Mouse (Mus musculus) heart, embryonic 11.5 days (tissue): ENCODE results near the gene Dscam. TPM values are rescaled to one million over a fixed set of nuclear protein-coding genes. Genes with fewer than 3 reads are reported as not detected.

Experiments used
- ATAC-seq: fragments of 200-750 bp; cut with Nextera tagmentation; replicated peaks from 2 replicates; pipeline ENCODE4 v1.8.0; 2017; ENCODE audit warnings: moderate library complexity; ENCODE audit not compliant: insufficient number of reproducible peaks, low FRiP score, low TSS enrichment
- H3K27ac ChIP-seq: fragments of 300-500 bp; sonication (generic); 2 replicates; pipeline ENCODE4 v1.5.1; 2014; ENCODE audit warnings: mild to moderate bottlenecking, low read depth, low read length
- H3K27me3 ChIP-seq: fragments of 300-500 bp; sonication (generic); 2 replicates; pipeline ENCODE4 v1.6.1; 2014; ENCODE audit warnings: mild to moderate bottlenecking, low read length, mixed read lengths; ENCODE audit not compliant: control insufficient read depth, insufficient read depth
- H3K36me3 ChIP-seq: fragments of 300-500 bp; sonication (generic); 2 replicates; pipeline ENCODE4 v1.6.1; 2014; ENCODE audit warnings: mild to moderate bottlenecking, low read length, moderate library complexity, mixed read lengths; ENCODE audit not compliant: control insufficient read depth, insufficient read depth
- H3K4me1 ChIP-seq: fragments of 300-500 bp; sonication (generic); 2 replicates; pipeline ENCODE4 v1.6.1; 2014; ENCODE audit warnings: low read length; ENCODE audit not compliant: control insufficient read depth, insufficient read depth
- H3K4me2 ChIP-seq: fragments of 300-500 bp; sonication (generic); 2 replicates; pipeline ENCODE4 v1.6.1; 2014; ENCODE audit warnings: mild to moderate bottlenecking, moderate library complexity
- H3K4me3 ChIP-seq: fragments of 300-500 bp; sonication (generic); 2 replicates; pipeline ENCODE4 v1.5.1; 2014; ENCODE audit warnings: low read depth, low read length
- H3K9ac ChIP-seq: fragments of 300-500 bp; sonication (generic); 2 replicates; pipeline ENCODE4 v1.6.1; 2014; ENCODE audit warnings: mild to moderate bottlenecking, low read depth, low read length, moderate library complexity
- H3K9me3 ChIP-seq: fragments of 300-500 bp; sonication (generic); replicated peaks from 2 replicates; pipeline ENCODE4 v1.6.1; 2016; ENCODE audit warnings: low read length; ENCODE audit not compliant: control insufficient read depth
- WGBS: fragments of 180-500 bp; shearing (Covaris S2); extraction: QIAGEN DNeasy Blood & Tissue Kit; methylation state at CpG from one replicate; pipeline ENCODE4 v1.1.7; 2014; ENCODE audit not compliant: insufficient replicate concordance; 5-methylcytosine and 5-hydroxymethylcytosine counted together
- polyA plus RNA-seq: library from polyadenylated mRNA; unstranded; fragments of >200 nt; fragmentation: Nextera tagmentation; extraction: Ambion mirVana; gene quantifications from 2 replicates; pipeline ENCODE4 v1.2.1, GENCODE M21; 2014

The Dscam gene
- polyA plus RNA-seq, 1 experiment from 2014 or later = 0.10 TPM

DNA sequence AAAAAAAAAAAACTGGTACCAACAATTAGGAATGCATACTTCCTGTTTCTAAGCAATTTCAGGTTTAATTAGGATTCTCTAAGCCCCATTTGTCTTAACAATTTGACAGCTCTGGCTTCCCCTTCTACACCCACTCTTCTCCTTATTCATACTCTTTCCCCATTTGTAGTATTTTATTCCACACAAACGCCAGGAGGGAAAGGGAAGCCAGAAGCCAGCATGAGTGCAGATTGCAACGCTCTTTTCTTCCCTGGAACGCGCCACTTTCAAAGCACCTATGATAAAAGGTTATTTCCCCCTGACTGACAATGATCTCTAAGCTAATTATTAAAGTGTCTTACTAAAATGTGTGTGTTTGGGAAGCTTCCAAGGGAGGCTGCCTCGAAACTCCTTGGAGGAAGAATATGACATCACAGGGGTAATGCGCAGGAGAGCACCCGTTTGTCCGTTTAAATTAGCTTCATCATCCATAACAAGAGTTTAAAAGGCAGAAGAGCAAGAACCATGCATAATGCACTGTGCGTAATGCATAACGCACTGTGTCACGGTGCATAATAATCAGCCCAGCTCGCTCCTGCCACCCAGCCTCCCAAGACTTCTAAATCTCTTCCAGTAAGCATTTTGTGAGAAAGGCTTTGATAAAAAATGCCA lies 25.9 kb downstream of the Dscam start:
- H3K4me2 ChIP-seq = no peak overlapping the region
- H3K27ac ChIP-seq = no peak overlapping the region
- H3K9ac ChIP-seq = no peak overlapping the region
- H3K9me3 ChIP-seq = no peaks in the 10 kb centered on the region
- H3K36me3 ChIP-seq = no peaks in the 10 kb centered on the region
- no peak for ATAC-seq
- H3K27me3 ChIP-seq = no peaks in the 10 kb centered on the region
- no peaks in the 10 kb centered on the region for H3K4me1 ChIP-seq
- H3K4me3 ChIP-seq = no peak overlapping the region
- 78% methylated on average over 12 of the region's 12 CpGs for WGBS

DNA sequence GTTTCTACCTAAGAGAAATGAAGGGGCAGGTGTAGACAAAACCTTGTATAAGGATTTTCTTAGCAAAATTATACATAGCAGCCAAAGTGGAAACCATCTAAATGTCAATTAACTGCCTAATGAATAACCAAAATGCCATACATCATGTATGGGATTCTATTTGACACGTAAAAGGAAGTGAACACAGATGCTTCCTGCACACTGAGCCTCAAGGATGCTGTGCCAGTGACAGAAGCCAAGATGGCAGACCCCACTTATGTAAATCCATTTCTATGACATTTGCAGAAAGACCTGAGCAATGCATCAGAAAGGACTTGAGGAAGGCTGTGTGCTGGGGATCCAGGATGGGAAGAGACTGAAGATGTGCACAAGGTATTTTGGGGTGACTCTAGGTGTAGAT lies 28.6 kb downstream of the Dscam start:
- H3K27ac ChIP-seq = no peak overlapping the region
- 67% methylated on average over 1 of the region's 1 CpGs for WGBS
- ATAC-seq = no peak

DNA sequence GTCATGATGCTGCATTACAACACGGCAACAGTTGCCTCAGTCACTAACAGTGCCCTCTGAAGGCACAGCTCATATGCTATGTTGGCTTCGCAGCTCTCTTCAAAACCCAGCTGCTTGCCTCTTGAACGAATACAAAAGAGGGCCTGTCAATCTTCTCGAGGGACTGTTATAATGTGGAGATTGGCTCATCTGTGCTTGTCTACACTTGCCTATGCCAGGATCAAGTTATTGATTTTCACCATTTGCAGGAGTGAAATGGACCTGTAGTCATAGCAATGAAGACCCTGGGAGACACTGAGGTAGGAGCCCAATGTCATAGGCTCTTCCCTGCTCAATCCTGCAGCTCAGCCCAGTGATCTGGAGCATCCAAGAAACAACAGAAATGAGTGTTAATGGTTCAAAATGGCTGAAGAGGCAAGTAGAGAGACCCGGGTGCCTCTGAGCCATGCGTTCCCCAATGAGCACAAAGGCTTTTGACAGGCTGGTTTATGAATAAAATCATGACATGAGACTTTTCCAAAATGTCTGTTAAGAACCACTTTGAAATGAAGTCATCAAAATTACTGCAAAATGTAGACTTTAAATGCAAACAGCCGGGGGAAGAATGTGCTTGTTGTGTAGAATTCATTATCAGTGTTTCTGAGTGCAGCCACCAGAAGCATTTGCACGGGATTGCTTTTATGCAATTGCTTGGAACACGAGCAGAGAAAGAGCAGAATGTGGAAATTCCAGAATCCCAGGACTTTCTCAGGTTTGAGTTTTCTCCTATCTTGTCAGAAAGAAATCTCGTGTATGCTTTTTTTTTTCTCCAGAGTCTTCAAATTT lies 35.3 kb downstream of the Dscam start:
- WGBS = 74% methylated on average over 10 of the region's 10 CpGs
- H3K4me3 ChIP-seq = no peak overlapping the region

More for the DNA sequence above, 28.6 kb downstream of the Dscam start:
- no peaks in the 10 kb centered on the region for H3K36me3 ChIP-seq
- H3K4me3 ChIP-seq = no peak overlapping the region
- H3K27me3 ChIP-seq = no peaks in the 10 kb centered on the region
- H3K4me1 ChIP-seq = no peaks in the 10 kb centered on the region
- no peak overlapping the region for H3K4me2 ChIP-seq
- no peak overlapping the region for H3K9ac ChIP-seq
- H3K9me3 ChIP-seq = no peaks in the 10 kb centered on the region

DNA sequence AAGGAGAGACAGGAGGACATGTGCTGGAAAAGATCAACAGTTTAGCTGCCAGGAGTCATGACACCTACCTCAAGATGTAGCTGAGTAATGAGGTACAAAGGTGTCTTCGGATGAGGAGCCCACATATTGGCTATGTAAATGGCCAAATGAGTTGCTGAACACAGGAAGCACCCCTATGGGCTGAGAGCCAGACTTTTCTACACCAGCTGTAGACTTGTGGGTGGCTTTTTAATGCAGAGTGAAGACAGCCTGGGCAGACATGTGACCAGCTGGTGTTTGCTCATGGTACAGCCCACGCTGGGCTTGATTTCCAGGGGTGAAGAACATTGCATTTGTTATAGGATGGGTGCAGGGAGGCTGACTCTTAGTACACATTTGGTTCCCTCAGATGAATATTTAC lies 43.3 kb downstream of the Dscam start:
- Histone ChIP-seq H3K27ac (no peak overlapping the region), H3K9me3 (no peaks in the 10 kb centered on the region), H3K4me2 (no peak overlapping the region), H3K4me3 (no peak overlapping the region), H3K27me3 (no peaks in the 10 kb centered on the region), H3K9ac (no peak overlapping the region), H3K36me3 (no peaks in the 10 kb centered on the region), H3K4me1 (no peaks in the 10 kb centered on the region)
- 67% methylated on average over 2 of the region's 2 CpGs for WGBS
- no peak for ATAC-seq

More for the DNA sequence above, 35.3 kb downstream of the Dscam start:
- Histone ChIP-seq H3K9ac (no peak overlapping the region), H3K27ac (no peak overlapping the region), H3K4me1 (no peaks in the 10 kb centered on the region), H3K9me3 (no peaks in the 10 kb centered on the region), H3K4me2 (no peak overlapping the region), H3K36me3 (no peaks in the 10 kb centered on the region), H3K27me3 (no peaks in the 10 kb centered on the region)
- no peak for ATAC-seq

DNA sequence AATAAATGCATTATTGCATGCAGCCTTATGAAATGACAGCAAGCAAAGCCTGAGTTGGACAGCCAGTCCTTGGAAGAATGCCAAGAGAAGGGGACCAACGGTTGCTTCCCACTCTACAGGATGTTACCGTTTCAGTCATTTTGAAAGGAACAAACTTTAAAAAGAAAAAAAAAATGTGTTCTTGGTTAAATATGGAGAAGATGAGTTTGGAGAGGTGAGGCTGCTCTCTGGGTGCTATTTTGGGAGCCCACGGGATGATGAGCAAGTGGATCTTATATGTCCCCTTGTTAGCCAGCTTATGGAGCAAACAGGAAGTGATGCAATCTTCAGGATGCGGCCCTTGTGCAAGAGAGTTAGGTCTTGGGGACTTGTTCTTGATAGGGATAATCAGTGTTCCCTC lies 60.5 kb downstream of the Dscam start:
- Histone ChIP-seq H3K4me2 (no peak overlapping the region), H3K36me3 (no peaks in the 10 kb centered on the region), H3K27me3 (no peaks in the 10 kb centered on the region), H3K9me3 (no peaks in the 10 kb centered on the region), H3K4me1 (no peaks in the 10 kb centered on the region), H3K27ac (no peak overlapping the region), H3K4me3 (no peak overlapping the region), H3K9ac (no peak overlapping the region)
- WGBS = 66% methylated on average over 4 of the region's 4 CpGs
- no peak for ATAC-seq

DNA sequence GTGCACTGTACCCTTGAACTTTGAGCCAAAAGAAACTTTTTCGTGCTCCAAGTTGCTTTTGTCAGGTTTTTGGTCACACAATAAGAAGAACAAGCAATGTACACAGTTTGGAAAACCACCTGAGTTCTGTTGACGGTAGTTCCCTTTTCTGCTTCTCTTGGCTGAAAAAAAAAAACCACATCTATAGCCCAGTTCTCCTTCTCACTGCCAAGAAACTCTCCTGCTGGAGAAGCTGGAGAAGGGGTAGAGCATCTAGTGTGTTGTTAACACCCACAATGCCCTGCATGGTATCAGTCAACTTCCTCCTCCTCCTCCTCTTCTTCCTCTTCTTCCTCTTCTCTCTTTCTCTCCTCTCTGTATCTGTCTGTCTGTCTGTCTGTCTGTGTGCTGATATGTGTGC lies 65.3 kb downstream of the Dscam start:
- Histone ChIP-seq H3K4me2 (no peak overlapping the region), H3K9me3 (no peaks in the 10 kb centered on the region), H3K36me3 (no peaks in the 10 kb centered on the region), H3K27ac (no peak overlapping the region), H3K27me3 (no peaks in the 10 kb centered on the region), H3K9ac (no peak overlapping the region), H3K4me1 (no peaks in the 10 kb centered on the region), H3K4me3 (no peak overlapping the region)
- WGBS = 78% methylated on average over 2 of the region's 2 CpGs
- ATAC-seq = no peak

DNA sequence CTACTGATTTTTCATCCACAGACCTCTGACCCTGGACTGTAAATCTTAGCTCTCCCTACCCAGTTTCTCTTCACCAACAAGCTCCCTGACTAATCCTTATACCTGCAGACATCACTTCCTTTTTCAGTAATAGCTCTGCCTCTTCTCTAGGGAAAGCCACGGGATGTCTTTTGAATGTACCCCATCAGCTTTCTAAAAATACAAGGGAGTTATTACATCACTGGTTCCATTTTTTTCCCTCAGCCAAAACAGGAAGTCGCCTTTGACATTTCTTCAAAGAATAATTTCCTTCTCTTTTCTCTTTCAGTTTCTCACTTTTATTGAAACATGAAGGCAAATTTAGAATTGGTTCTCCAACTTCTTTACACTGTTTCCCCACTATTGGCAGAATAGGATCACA lies 67.5 kb downstream of the Dscam start:
- Histone ChIP-seq H3K36me3 (no peaks in the 10 kb centered on the region), H3K4me3 (no peak overlapping the region), H3K27me3 (no peaks in the 10 kb centered on the region), H3K4me2 (no peak overlapping the region), H3K9ac (no peak overlapping the region), H3K27ac (no peak overlapping the region), H3K9me3 (no peaks in the 10 kb centered on the region), H3K4me1 (no peaks in the 10 kb centered on the region)
- no peak for ATAC-seq
- 44% methylated on average over 2 of the region's 2 CpGs for WGBS

DNA sequence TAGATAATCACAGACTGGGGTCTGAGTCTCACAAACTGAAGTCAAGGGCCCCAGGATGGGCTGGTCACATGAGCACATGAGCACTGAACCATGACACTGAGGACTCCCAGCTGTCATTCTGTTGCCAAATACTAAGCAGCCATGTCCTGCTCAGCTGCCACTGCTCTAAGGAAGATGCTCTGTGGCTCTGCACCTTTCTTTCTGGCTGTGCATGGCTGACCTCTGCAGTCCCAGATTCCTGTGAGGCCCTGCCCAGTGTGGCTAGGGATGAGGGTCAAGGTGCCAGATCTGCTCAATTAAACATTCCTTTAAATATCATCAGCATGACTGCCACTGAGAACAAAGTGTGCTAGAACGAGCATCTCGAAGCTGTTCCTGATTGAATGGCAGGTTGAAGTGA lies 70.5 kb downstream of the Dscam start:
- no peaks in the 10 kb centered on the region for H3K27me3 ChIP-seq
- no peak for ATAC-seq
- no peak overlapping the region for H3K4me2 ChIP-seq
- no peaks in the 10 kb centered on the region for H3K36me3 ChIP-seq
- no peak overlapping the region for H3K4me3 ChIP-seq
- no peak overlapping the region for H3K9ac ChIP-seq
- WGBS = 67% methylated on average over 2 of the region's 2 CpGs
- no peaks in the 10 kb centered on the region for H3K4me1 ChIP-seq
- H3K9me3 ChIP-seq = no peaks in the 10 kb centered on the region
- no peak overlapping the region for H3K27ac ChIP-seq

DNA sequence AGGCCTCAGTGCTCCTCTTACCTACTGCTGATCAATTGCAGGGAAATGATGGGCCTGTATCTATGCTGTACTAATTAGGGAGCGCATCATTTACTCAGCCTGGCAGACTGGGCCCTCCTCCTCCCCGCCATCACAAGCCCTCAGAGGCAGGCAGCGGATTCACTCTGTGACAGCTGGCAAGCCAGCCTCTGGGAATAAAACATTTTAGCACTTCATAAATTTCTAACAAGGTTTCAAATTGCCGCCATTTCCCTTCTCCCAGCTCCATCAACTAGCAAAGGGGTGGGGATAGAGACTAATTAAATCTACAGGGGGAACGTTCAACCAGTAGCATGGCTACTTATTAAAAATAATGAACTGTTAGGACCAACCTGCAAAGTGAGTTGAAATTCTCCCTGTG lies 72.0 kb downstream of the Dscam start:
- ATAC-seq = no peak

More for the DNA sequence above, 72.0 kb downstream of the Dscam start:
- no peak overlapping the region for H3K9ac ChIP-seq
- H3K4me2 ChIP-seq = no peak overlapping the region
- no peak overlapping the region for H3K27ac ChIP-seq
- no peaks in the 10 kb centered on the region for H3K27me3 ChIP-seq
- no peaks in the 10 kb centered on the region for H3K4me1 ChIP-seq
- no peaks in the 10 kb centered on the region for H3K9me3 ChIP-seq
- H3K36me3 ChIP-seq = no peaks in the 10 kb centered on the region
- no peak overlapping the region for H3K4me3 ChIP-seq
- WGBS = 77% methylated on average over 5 of the region's 5 CpGs
